Mouse (Mus musculus): Measurements from ENCODE around the gene Hyal5. TPM values are rescaled to one million over a fixed set of nuclear protein-coding genes. Genes with fewer than 3 reads are reported as not detected.

Hyal5 gene
- polyA plus RNA-seq (2012; rRNA removed) = not detected in 2 replicates

DNA sequence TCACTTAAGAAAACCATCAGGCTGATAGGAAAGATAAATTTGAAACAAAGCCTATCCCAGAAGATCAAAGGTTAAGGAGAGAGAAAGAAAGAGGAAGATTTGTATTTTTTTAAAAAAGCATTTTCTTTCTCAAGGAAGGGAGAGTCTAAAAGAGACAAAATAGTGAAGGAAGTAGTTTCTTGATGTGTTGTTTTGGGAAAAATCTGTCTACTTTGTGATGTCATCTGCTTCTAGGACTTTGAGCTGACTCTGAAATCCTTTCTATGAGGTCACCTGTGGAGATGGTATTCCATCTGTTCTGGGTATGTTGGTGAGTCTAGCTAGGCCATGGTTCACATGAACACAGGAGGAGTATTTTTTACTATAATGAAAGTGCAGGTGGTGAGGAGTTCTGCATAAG, at the start of gene Hyal5:
Hyal5 (plus strand) TSS at position 301 of the 400 bp plus-strand sequence.
- no peaks in the 10 kb centered on the region for H3K27me3 ChIP-seq (ENCODE audit: control insufficient read depth, insufficient read depth, low read length)
- H3K4me1 ChIP-seq (ENCODE audit: control insufficient read depth, insufficient read depth, insufficient read length, low read length) = no peaks in the 10 kb centered on the region
- TF ChIP-seq POLR2A (IDR thresholded peaks at IDR 0.05; ENCODE audit: low read depth, low read length) (no peak), CTCF (IDR thresholded peaks at IDR 0.05; ENCODE audit: extremely low read depth, insufficient read length, insufficient replicate concordance, low read depth, low read length) (no peak)
- H3K27ac ChIP-seq (ENCODE audit: insufficient read depth, low read depth, low read length) = no peak within 1 kb of the TSS
- no peak within 1 kb of the TSS for H3K4me3 ChIP-seq (ENCODE audit: low read depth, low read length)
- H3K36me3 ChIP-seq (ENCODE audit: control insufficient read depth, insufficient read depth, low read length) = no peaks in the 10 kb centered on the region

DNA sequence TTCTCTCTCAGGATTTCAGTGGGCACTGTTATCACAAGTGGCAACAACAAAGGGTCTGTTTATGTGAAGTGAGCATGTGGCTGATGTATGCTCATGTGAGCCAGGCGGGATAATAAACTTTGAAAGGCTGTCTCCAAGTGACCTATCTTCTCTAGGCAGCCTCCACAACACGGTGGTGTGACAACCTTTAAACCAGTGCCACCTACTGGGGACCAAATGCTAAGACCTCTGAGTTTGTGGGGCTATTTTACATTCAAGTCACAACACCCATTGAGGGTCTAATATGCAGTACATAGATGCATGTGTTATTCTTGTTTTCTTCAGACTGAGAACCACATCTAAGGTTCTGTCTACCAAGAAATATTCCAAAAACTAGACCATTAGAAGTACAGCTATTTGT, 35.7 kb upstream of the Hyal5 start:
- no peaks in the 10 kb centered on the region for H3K27me3 ChIP-seq (ENCODE audit: control insufficient read depth, insufficient read depth, low read length)
- H3K4me3 ChIP-seq (ENCODE audit: low read depth, low read length) = no peak overlapping the region
- TF ChIP-seq CTCF (IDR thresholded peaks at IDR 0.05; ENCODE audit: extremely low read depth, insufficient read length, insufficient replicate concordance, low read depth, low read length) (no peak), POLR2A (IDR thresholded peaks at IDR 0.05; ENCODE audit: low read depth, low read length) (no peak)
- no peak overlapping the region for H3K27ac ChIP-seq (ENCODE audit: insufficient read depth, low read depth, low read length)
- H3K36me3 ChIP-seq (ENCODE audit: control insufficient read depth, insufficient read depth, low read length) = no peaks in the 10 kb centered on the region
- H3K4me1 ChIP-seq (ENCODE audit: control insufficient read depth, insufficient read depth, insufficient read length, low read length) = no peaks in the 10 kb centered on the region
- WGBS = 38% methylated on average over 2 of the region's 2 CpGs

DNA sequence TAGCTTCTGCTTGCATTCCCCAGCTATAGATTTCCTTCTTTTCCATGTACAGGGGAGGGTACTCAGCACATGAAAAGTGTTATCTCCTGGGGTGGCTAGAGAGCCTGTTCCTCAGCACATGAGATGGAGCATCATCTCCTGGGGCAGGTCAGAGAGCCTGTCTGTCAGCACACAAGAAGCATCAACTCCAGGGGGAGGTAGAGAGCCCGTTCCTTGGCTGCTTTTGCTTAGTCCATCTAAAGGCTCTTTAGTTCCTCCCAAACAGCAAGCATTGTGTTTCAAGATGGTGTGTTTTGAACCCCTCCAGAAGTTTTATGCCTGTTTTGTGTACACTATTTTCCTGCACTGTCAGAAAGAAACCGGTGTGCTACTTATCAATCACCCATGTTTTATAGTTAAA, 2.5 kb downstream of the Hyal5 start:
- H3K4me3 ChIP-seq (ENCODE audit: low read depth, low read length) = no peak overlapping the region
- no peaks in the 10 kb centered on the region for H3K4me1 ChIP-seq (ENCODE audit: control insufficient read depth, insufficient read depth, insufficient read length, low read length)
- no peaks in the 10 kb centered on the region for H3K36me3 ChIP-seq (ENCODE audit: control insufficient read depth, insufficient read depth, low read length)
- H3K27ac ChIP-seq (ENCODE audit: insufficient read depth, low read depth, low read length) = no peak overlapping the region
- H3K27me3 ChIP-seq (ENCODE audit: control insufficient read depth, insufficient read depth, low read length) = no peaks in the 10 kb centered on the region
- TF ChIP-seq CTCF (IDR thresholded peaks at IDR 0.05; ENCODE audit: extremely low read depth, insufficient read length, insufficient replicate concordance, low read depth, low read length) (no peak), POLR2A (IDR thresholded peaks at IDR 0.05; ENCODE audit: low read depth, low read length) (no peak)
- WGBS = 34% methylated on average over 2 of the region's 2 CpGs

DNA sequence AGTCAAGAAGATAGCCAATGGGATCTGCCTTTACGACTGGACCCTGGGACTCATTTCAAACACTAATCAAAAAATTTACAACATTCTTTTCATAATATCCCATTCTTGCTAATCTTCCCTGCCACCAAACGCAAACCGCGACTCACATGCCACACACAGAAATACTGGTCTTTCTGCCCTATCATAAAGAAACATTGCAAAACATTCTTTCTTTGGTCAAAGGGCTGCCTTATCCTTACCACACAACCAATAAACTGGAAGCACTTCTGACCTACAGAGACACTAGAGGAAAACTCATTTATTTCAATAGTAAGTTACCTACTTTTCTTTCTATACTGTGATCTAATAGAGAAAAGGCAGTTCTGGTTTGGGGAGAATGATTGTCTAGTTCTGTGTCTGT, 5.9 kb downstream of the Hyal5 start:
- no peak overlapping the region for H3K27ac ChIP-seq (ENCODE audit: insufficient read depth, low read depth, low read length)
- 57% methylated on average over 4 of the region's 4 CpGs for WGBS
- H3K4me1 ChIP-seq (ENCODE audit: control insufficient read depth, insufficient read depth, insufficient read length, low read length) = no peaks in the 10 kb centered on the region
- H3K4me3 ChIP-seq (ENCODE audit: low read depth, low read length) = no peak overlapping the region
- TF ChIP-seq POLR2A (IDR thresholded peaks at IDR 0.05; ENCODE audit: low read depth, low read length) (no peak), CTCF (IDR thresholded peaks at IDR 0.05; ENCODE audit: extremely low read depth, insufficient read length, insufficient replicate concordance, low read depth, low read length) (no peak)
- H3K27me3 ChIP-seq (ENCODE audit: control insufficient read depth, insufficient read depth, low read length) = no peaks in the 10 kb centered on the region
- H3K36me3 ChIP-seq (ENCODE audit: control insufficient read depth, insufficient read depth, low read length) = no peaks in the 10 kb centered on the region

DNA sequence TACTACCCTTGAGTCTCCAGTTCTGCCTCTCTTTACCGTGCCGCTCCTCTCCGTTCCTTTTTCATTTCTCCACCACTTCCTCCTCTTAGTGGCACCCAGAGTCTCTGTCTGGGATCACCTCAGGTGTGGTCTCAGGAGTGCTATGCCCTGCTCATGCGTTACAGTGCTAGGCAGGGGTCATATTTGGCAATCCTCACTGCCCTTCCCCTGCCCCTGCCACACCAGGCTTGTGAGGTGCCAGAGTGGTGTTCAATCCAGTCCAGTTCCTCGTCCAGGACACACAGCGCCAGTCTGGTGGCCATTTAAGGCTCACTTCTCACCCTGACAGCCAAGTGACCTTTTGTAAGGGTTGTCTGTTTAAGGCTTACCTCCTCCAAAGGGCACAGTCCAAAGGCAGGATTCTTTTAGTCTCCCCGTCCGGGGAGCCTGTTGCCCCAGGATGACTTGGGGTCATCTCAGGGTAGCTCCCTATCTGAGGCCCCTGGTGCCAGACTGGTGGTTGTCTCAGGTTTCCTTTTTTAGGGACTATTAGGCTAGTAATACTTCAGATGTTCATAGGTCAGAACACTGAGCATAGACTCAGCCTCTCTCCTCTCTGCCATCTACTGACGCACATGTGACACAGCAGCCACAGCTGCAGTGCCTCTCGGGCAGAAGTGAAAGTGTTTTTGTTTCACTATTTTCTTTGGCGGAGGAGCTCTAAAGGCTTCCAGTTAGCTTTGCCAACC, 36.5 kb downstream of the Hyal5 start:
- TF ChIP-seq CTCF (IDR thresholded peaks at IDR 0.05; ENCODE audit: extremely low read depth, insufficient read length, insufficient replicate concordance, low read depth, low read length) = peak; percentile 40; the same call in 1 of the 2 replicates
- no peak for TF ChIP-seq POLR2A (IDR thresholded peaks at IDR 0.05; ENCODE audit: low read depth, low read length)
- 47% methylated on average over 11 of the region's 11 CpGs for WGBS

DNA sequence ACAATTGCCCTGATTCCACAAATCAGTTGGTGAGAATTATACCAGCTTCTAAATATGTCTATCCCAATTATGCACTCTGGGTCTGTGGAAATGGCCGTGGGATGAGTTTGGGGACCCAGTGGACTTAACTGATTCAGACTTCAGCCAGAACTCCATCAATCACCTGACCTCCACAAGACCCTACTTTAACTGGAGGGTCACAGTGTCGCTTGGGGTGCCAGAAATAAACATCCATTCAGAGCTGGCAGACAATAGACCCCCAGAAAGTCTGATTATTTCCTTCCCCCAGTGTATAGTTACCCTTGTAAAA, 37.0 kb downstream of the Hyal5 start:
- WGBS = 31% methylated on average over 2 of the region's 2 CpGs
- Histone ChIP-seq H3K27me3 (ENCODE audit: control insufficient read depth, insufficient read depth, low read length) (no peaks in the 10 kb centered on the region), H3K27ac (ENCODE audit: insufficient read depth, low read depth, low read length) (no peak overlapping the region), H3K4me3 (ENCODE audit: low read depth, low read length) (no peak overlapping the region), H3K36me3 (ENCODE audit: control insufficient read depth, insufficient read depth, low read length) (no peaks in the 10 kb centered on the region), H3K4me1 (ENCODE audit: control insufficient read depth, insufficient read depth, insufficient read length, low read length) (no peaks in the 10 kb centered on the region; the same call in 1 of the 2 replicates)
- TF ChIP-seq POLR2A (IDR thresholded peaks at IDR 0.05; ENCODE audit: low read depth, low read length) (no peak), CTCF (IDR thresholded peaks at IDR 0.05; ENCODE audit: extremely low read depth, insufficient read length, insufficient replicate concordance, low read depth, low read length) (no peak)

More for the DNA sequence above, 36.5 kb downstream of the Hyal5 start:
- Histone ChIP-seq H3K4me3 (ENCODE audit: low read depth, low read length) (no peak overlapping the region), H3K36me3 (ENCODE audit: control insufficient read depth, insufficient read depth, low read length) (no peaks in the 10 kb centered on the region), H3K27ac (ENCODE audit: insufficient read depth, low read depth, low read length) (no peak overlapping the region), H3K27me3 (ENCODE audit: control insufficient read depth, insufficient read depth, low read length) (no peaks in the 10 kb centered on the region), H3K4me1 (ENCODE audit: control insufficient read depth, insufficient read depth, insufficient read length, low read length) (no peaks in the 10 kb centered on the region; the same call in 1 of the 2 replicates)

DNA sequence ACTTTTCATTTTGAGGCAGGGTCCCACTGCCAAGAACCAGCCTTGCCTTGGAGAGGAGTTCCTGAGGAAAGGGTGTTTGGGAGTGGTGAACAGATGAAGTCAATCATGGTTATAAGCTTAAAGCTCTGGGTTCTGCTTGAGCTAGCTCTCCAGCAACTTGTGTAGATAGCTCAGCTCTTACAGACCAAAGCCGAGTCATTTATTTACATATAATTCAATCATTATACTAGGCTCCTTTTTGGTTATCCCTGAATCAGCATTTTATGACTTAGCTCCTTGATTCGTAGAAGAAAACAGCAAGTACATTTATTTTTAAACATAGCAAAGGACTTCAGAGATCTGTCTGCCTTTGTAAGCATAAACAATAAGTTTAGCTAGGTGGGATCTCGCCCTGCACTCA, 47.3 kb downstream of the Hyal5 start:
- no peaks in the 10 kb centered on the region for H3K27me3 ChIP-seq (ENCODE audit: control insufficient read depth, insufficient read depth, low read length)
- no peak for TF ChIP-seq POLR2A (IDR thresholded peaks at IDR 0.05; ENCODE audit: low read depth, low read length)
- no peak for TF ChIP-seq CTCF (IDR thresholded peaks at IDR 0.05; ENCODE audit: extremely low read depth, insufficient read length, insufficient replicate concordance, low read depth, low read length)
- 54% methylated on average over 3 of the region's 3 CpGs for WGBS
- H3K27ac ChIP-seq (ENCODE audit: insufficient read depth, low read depth, low read length) = no peak overlapping the region
- no peaks in the 10 kb centered on the region for H3K4me1 ChIP-seq (ENCODE audit: control insufficient read depth, insufficient read depth, insufficient read length, low read length)
- H3K4me3 ChIP-seq (ENCODE audit: low read depth, low read length) = no peak overlapping the region
- H3K36me3 ChIP-seq (ENCODE audit: control insufficient read depth, insufficient read depth, low read length) = no peaks in the 10 kb centered on the region
